Mouse (Mus musculus): ENCODE measurements around the gene Gm21190.
"Not testable (repeated sequence)": the region's sequence is repeated elsewhere in the genome, so short reads cannot be mapped to it uniquely, and the experiment has no call there.

- TF ChIP-seq CTCF (IDR thresholded peaks at IDR 0.05; ENCODE audit: low read depth, low read length); GATA1 (IDR thresholded peaks at IDR 0.05; ENCODE audit: borderline replicate concordance, low read length): not testable (repeated sequence)
These were observed 44.4 kb downstream of the Gm21190 start for GRCm38 (mm10) chr5:15484616-15485015.

All from G1E (cell line).